ENCODE assay signal across 28 mouse cellular contexts in genomic region chr15:84903843-84904385, GRCm38 (mm10). TPM values are rescaled to one million over a fixed set of nuclear protein-coding genes. Genes with fewer than 3 reads are reported as not detected.
DNase-seq lines count a peak whose midpoint lies in the region; ATAC-seq and TF ChIP-seq lines count a peak whose summit lies in the region.
"Had no signal": no experiment of that assay in that cellular context is flagged by ENCODE, and none has a peak within 500 bp of the region (broad histone marks: within the 10 kb centered on the region; RNA-seq: fewer than 3 reads in every experiment).

No protein-coding gene starts in this region.

- H3K36me3 ChIP-seq in midbrain, embryonic 10.5 days = no peaks in the 10 kb centered on the region
- H3K36me3 ChIP-seq in midbrain, embryonic 15.5 days (replicated peaks) = no peaks in the 10 kb centered on the region
- H3K36me3 ChIP-seq in embryonic facial prominence, embryonic 14.5 days (ENCODE audit: control insufficient read depth, insufficient read depth, low read length) = no peaks in the 10 kb centered on the region
- no peaks in the 10 kb centered on the region for H3K36me3 ChIP-seq in midbrain, embryonic 13.5 days
- H3K36me3 ChIP-seq in midbrain, postnatal 0 days (ENCODE audit: insufficient read depth, low read length) = no peaks in the 10 kb centered on the region
- H3K36me3 ChIP-seq: forebrain, embryonic 10.5 days; heart, embryonic 10.5 days; heart, embryonic 13.5 days; hindbrain, embryonic 15.5 days had no signal

- peak; percentile 27 for DNase-seq in midbrain, embryonic 10.5 days (ENCODE audit: low spot score)
- DNase-seq in embryonic facial prominence, embryonic 14.5 days (ENCODE audit: low spot score) = peak; percentile 42
- peak; percentile 42 for DNase-seq in midbrain, postnatal 0 days (ENCODE audit: low spot score)
- DNase-seq in kidney, adult 11 months = no peak
- no peak for DNase-seq in cerebellum, postnatal 36 days
- no peak for DNase-seq in thymus, postnatal 10 days (ENCODE audit: low spot score in 2 of 2)
- DNase-seq: adrenal gland, adult 8-10 months; adrenal gland, postnatal 36 days; cerebellum, adult 11 months; cerebellum, adult 2 months; cerebellum, adult 9-11 months; cerebellum, postnatal 25 days; embryo, embryonic 11 days; gastrocnemius, postnatal 10 days; gastrocnemius, postnatal 36 days; heart, adult 2 months; heart, postnatal 14 days; heart, postnatal 4 days had no signal

- no peak overlapping the region for H3K9ac ChIP-seq in midbrain, embryonic 15.5 days
- no peak overlapping the region for H3K9ac ChIP-seq in embryonic facial prominence, embryonic 14.5 days (ENCODE audit: low read depth, low read length)
- H3K9ac ChIP-seq in midbrain, embryonic 13.5 days (replicated peaks) = no peak overlapping the region
- no peak overlapping the region for H3K9ac ChIP-seq in midbrain, postnatal 0 days (replicated peaks; ENCODE audit: low read length, poor library complexity, severe bottlenecking)
- H3K9ac ChIP-seq: forebrain, embryonic 13.5 days; heart, embryonic 13.5 days; hindbrain, embryonic 15.5 days had no signal

- H3K27me3 ChIP-seq in midbrain, embryonic 10.5 days (ENCODE audit: low read depth, poor library complexity, severe bottlenecking) = peaks cover 78% of the 10 kb centered on the region
- no peaks in the 10 kb centered on the region for H3K27me3 ChIP-seq in midbrain, embryonic 15.5 days (replicated peaks)
- H3K27me3 ChIP-seq in embryonic facial prominence, embryonic 14.5 days (replicated peaks; ENCODE audit: control insufficient read depth, insufficient read depth, low read length) = no peaks in the 10 kb centered on the region
- peaks cover 66% of the 10 kb centered on the region for H3K27me3 ChIP-seq in midbrain, embryonic 13.5 days
- H3K27me3 ChIP-seq in midbrain, postnatal 0 days (ENCODE audit: insufficient read depth, low read length) = peaks cover 15% of the 10 kb centered on the region
- H3K27me3 ChIP-seq: forebrain, embryonic 13.5 days; heart, embryonic 13.5 days; hindbrain, embryonic 15.5 days had no signal

- no peak overlapping the region for H3K4me2 ChIP-seq in midbrain, embryonic 15.5 days
- H3K4me2 ChIP-seq in embryonic facial prominence, embryonic 14.5 days (ENCODE audit: low read depth, low read length) = no peak overlapping the region
- H3K4me2 ChIP-seq in midbrain, embryonic 13.5 days (replicated peaks) = no peak overlapping the region
- no peak overlapping the region for H3K4me2 ChIP-seq in midbrain, postnatal 0 days (ENCODE audit: low read depth, low read length, poor library complexity, severe bottlenecking)
- H3K4me2 ChIP-seq: forebrain, embryonic 13.5 days; heart, embryonic 13.5 days; hindbrain, embryonic 15.5 days had no signal

- peaks cover 13% of the 10 kb centered on the region for H3K4me1 ChIP-seq in midbrain, embryonic 10.5 days
- H3K4me1 ChIP-seq in midbrain, embryonic 15.5 days = peaks cover 7% of the 10 kb centered on the region; the same call in 1 of the 2 replicates
- no peaks in the 10 kb centered on the region for H3K4me1 ChIP-seq in embryonic facial prominence, embryonic 14.5 days (ENCODE audit: control insufficient read depth, insufficient read depth, low read length)
- H3K4me1 ChIP-seq in midbrain, embryonic 13.5 days (replicated peaks) = peaks cover 14% of the 10 kb centered on the region
- H3K4me1 ChIP-seq in midbrain, postnatal 0 days (ENCODE audit: insufficient read depth, low read length) = no peaks in the 10 kb centered on the region
- H3K4me1 ChIP-seq: heart, embryonic 13.5 days had no signal

- H3K4me3 ChIP-seq in midbrain, embryonic 10.5 days = no peak overlapping the region
- no peak overlapping the region for H3K4me3 ChIP-seq in midbrain, embryonic 15.5 days
- H3K4me3 ChIP-seq in embryonic facial prominence, embryonic 14.5 days (ENCODE audit: low read depth, low read length) = no peak overlapping the region
- no peak overlapping the region for H3K4me3 ChIP-seq in midbrain, embryonic 13.5 days (replicated peaks)
- H3K4me3 ChIP-seq in midbrain, postnatal 0 days (ENCODE audit: low read depth, low read length) = no peak overlapping the region
- H3K4me3 ChIP-seq: forebrain, embryonic 10.5 days; forebrain, embryonic 13.5 days; heart, adult 2 months; heart, embryonic 10.5 days; heart, embryonic 13.5 days; hindbrain, embryonic 15.5 days had no signal

- no peak for ATAC-seq in midbrain, embryonic 15.5 days (replicated peaks)
- ATAC-seq in embryonic facial prominence, embryonic 14.5 days (ENCODE audit: low read depth) = no peak
- ATAC-seq in midbrain, embryonic 13.5 days = 0 out of 2 replicates have a peak, but pooled peaks have one; percentile 55
- ATAC-seq in midbrain, postnatal 0 days (ENCODE audit: low FRiP score) = no peak
- ATAC-seq: activated CD4-positive, CD25-positive, alpha-beta regulatory T cell, adult 4 months; CD4-positive, CD25-positive, alpha-beta regulatory T cell, adult 4 months; forebrain, embryonic 13.5 days; forebrain, embryonic 16.5 days had no signal

- WGBS in midbrain, embryonic 10.5 days = 57% methylated on average over 7 of the region's 7 CpGs
- WGBS in midbrain, embryonic 15.5 days = 25% methylated on average over 7 of the region's 7 CpGs
- 49% methylated on average over 7 of the region's 7 CpGs for WGBS in embryonic facial prominence, embryonic 14.5 days
- 35% methylated on average over 7 of the region's 7 CpGs for WGBS in midbrain, embryonic 13.5 days
- 23% methylated on average over 7 of the region's 7 CpGs for WGBS in midbrain, postnatal 0 days

- H3K9me3 ChIP-seq in midbrain, embryonic 10.5 days (replicated peaks) = no peaks in the 10 kb centered on the region
- H3K9me3 ChIP-seq in midbrain, embryonic 15.5 days = no peaks in the 10 kb centered on the region
- no peaks in the 10 kb centered on the region for H3K9me3 ChIP-seq in embryonic facial prominence, embryonic 14.5 days (ENCODE audit: control insufficient read depth, low read length)
- no peaks in the 10 kb centered on the region for H3K9me3 ChIP-seq in midbrain, embryonic 13.5 days
- no peaks in the 10 kb centered on the region for H3K9me3 ChIP-seq in midbrain, postnatal 0 days (ENCODE audit: low read length)
- H3K9me3 ChIP-seq: forebrain, embryonic 10.5 days; forebrain, embryonic 13.5 days; heart, embryonic 10.5 days; heart, embryonic 13.5 days; hindbrain, embryonic 15.5 days had no signal

- TF ChIP-seq CTCF in midbrain, postnatal 0 days (IDR thresholded peaks at IDR 0.05) = no peak

- H3K27ac ChIP-seq in midbrain, embryonic 10.5 days (replicated peaks) = no peak overlapping the region
- H3K27ac ChIP-seq in midbrain, embryonic 15.5 days = no peak overlapping the region
- H3K27ac ChIP-seq in embryonic facial prominence, embryonic 14.5 days (replicated peaks; ENCODE audit: low read depth, low read length) = no peak overlapping the region
- no peak overlapping the region for H3K27ac ChIP-seq in midbrain, embryonic 13.5 days
- no peak overlapping the region for H3K27ac ChIP-seq in midbrain, postnatal 0 days (ENCODE audit: low read depth, low read length)
- H3K27ac ChIP-seq: forebrain, embryonic 10.5 days; forebrain, embryonic 13.5 days; heart, adult 2 months; heart, embryonic 10.5 days; heart, embryonic 13.5 days; hindbrain, embryonic 15.5 days had no signal

RNA-seq across cellular contexts. Expression of gene Gm29666, which starts 15.9 kb away (rescaled TPM):
- 0.96 and 1.1 TPM in 2 replicates for polyA plus RNA-seq in midbrain, embryonic 10.5 days (2016; fragmentation: Nextera tagmentation; extraction: Ambion mirVana)
- 0.83 and 0.96 TPM in 2 replicates for polyA plus RNA-seq in midbrain, embryonic 15.5 days (2015; fragmentation: Nextera tagmentation; extraction: Ambion mirVana)
- 0.28 and 0.33 TPM in 2 replicates for polyA plus RNA-seq in embryonic facial prominence, embryonic 14.5 days (2014; fragmentation: Nextera tagmentation; extraction: Ambion mirVana)
- 0.71 and 0.87 TPM in 2 replicates for polyA plus RNA-seq in midbrain, embryonic 13.5 days (2015; fragmentation: Nextera tagmentation; extraction: Ambion mirVana)
- 0.66 and 1.4 TPM in 2 replicates for total RNA-seq in midbrain, postnatal 0 days (2014; rRNA removed)
- 0.56 and 0.67 TPM in 2 replicates for polyA plus RNA-seq in midbrain, postnatal 0 days (2015; fragmentation: Nextera tagmentation; extraction: Ambion mirVana)

RNA-seq across cellular contexts. Expression of gene Nup50, which starts 19.3 kb away (rescaled TPM):
- 70.5 and 70.7 TPM in 2 replicates for polyA plus RNA-seq in midbrain, embryonic 10.5 days (2016; fragmentation: Nextera tagmentation; extraction: Ambion mirVana)
- polyA plus RNA-seq in midbrain, embryonic 15.5 days (2015; fragmentation: Nextera tagmentation; extraction: Ambion mirVana) = 25.4 and 26.2 TPM in 2 replicates
- 27.4 and 28.6 TPM in 2 replicates for polyA plus RNA-seq in embryonic facial prominence, embryonic 14.5 days (2014; fragmentation: Nextera tagmentation; extraction: Ambion mirVana)
- 37.3 and 39.4 TPM in 2 replicates for polyA plus RNA-seq in midbrain, embryonic 13.5 days (2015; fragmentation: Nextera tagmentation; extraction: Ambion mirVana)
- 16.2 and 16.8 TPM in 2 replicates for total RNA-seq in midbrain, postnatal 0 days (2014; rRNA removed)
- 17.8 and 20.7 TPM in 2 replicates for polyA plus RNA-seq in midbrain, postnatal 0 days (2015; fragmentation: Nextera tagmentation; extraction: Ambion mirVana)

RNA-seq across cellular contexts. Expression of gene Phf21b, which starts 48.1 kb away (rescaled TPM):
- 9.5 and 11.9 TPM in 2 replicates for polyA plus RNA-seq in midbrain, embryonic 10.5 days (2016; fragmentation: Nextera tagmentation; extraction: Ambion mirVana)
- 6.0 and 7.6 TPM in 2 replicates for polyA plus RNA-seq in midbrain, embryonic 15.5 days (2015; fragmentation: Nextera tagmentation; extraction: Ambion mirVana)
- 0.49 and 0.52 TPM in 2 replicates for polyA plus RNA-seq in embryonic facial prominence, embryonic 14.5 days (2014; fragmentation: Nextera tagmentation; extraction: Ambion mirVana)
- 16.2 and 18.8 TPM in 2 replicates for polyA plus RNA-seq in midbrain, embryonic 13.5 days (2015; fragmentation: Nextera tagmentation; extraction: Ambion mirVana)
- 11.7 and 14.2 TPM in 2 replicates for total RNA-seq in midbrain, postnatal 0 days (2014; rRNA removed)
- polyA plus RNA-seq in midbrain, postnatal 0 days (2015; fragmentation: Nextera tagmentation; extraction: Ambion mirVana) = 1.1 and 1.4 TPM in 2 replicates

Comparison
In these comparisons a context has a peak if more than half of its experiments do, and no peak if none do; other contexts are left out.
1. DNase-seq: peak in midbrain, embryonic 10.5 days (single experiment), embryonic facial prominence, embryonic 14.5 days (single experiment) and midbrain, postnatal 0 days (single experiment); none in kidney, adult 11 months (single experiment), cerebellum, postnatal 36 days (0 of 2) and thymus, postnatal 10 days (0 of 2).